Mouse (Mus musculus): ENCODE data around the gene Ogt. TPM values are rescaled to one million over a fixed set of nuclear protein-coding genes. Genes with fewer than 3 reads are reported as not detected.

Gene Ogt
- polyA plus RNA-seq (2015; fragmentation: Nextera tagmentation; extraction: Ambion mirVana): 85.8 and 109 TPM in 2 replicates

GRCm38 (mm10) chrX:101639741-101640166 lies at the start of gene Ogt:
Ogt (plus strand) TSS chrX:101640060.

GRCm38 (mm10) chrX:101733828-101734319 lies 94.0 kb downstream of the Ogt start, which contains the start of gene Cxcr3:
Cxcr3 (minus strand) TSS chrX:101734269.

Other genes with a start within 250 kb of the Ogt start
- 82.7 and 94.5 TPM in 2 replicates for gene Zmym3, start 219.2 kb upstream of the Ogt start, polyA plus RNA-seq (2015; fragmentation: Nextera tagmentation; extraction: Ambion mirVana)
- gene Nono, start 210.7 kb upstream of the Ogt start, polyA plus RNA-seq (2015; fragmentation: Nextera tagmentation; extraction: Ambion mirVana): 137 and 153 TPM in 2 replicates
- 0.66 and 0.98 TPM in 2 replicates for gene Itgb1bp2, start 191.0 kb upstream of the Ogt start, polyA plus RNA-seq (2015; fragmentation: Nextera tagmentation; extraction: Ambion mirVana)
- gene Taf1, start 107.3 kb upstream of the Ogt start, polyA plus RNA-seq (2015; fragmentation: Nextera tagmentation; extraction: Ambion mirVana): 11.5 and 11.6 TPM in 2 replicates
- gene Cxcr3, start 94.2 kb downstream of the Ogt start, polyA plus RNA-seq (2015; fragmentation: Nextera tagmentation; extraction: Ambion mirVana): 0.19 TPM in 1 of 2 replicates, not detected in the other
- 0.10 TPM in 1 of 2 replicates, not detected in the other for gene Gm4779, start 154.4 kb downstream of the Ogt start, polyA plus RNA-seq (2015; fragmentation: Nextera tagmentation; extraction: Ambion mirVana)
- gene 8030474K03Rik, start 154.6 kb downstream of the Ogt start, polyA plus RNA-seq (2015; fragmentation: Nextera tagmentation; extraction: Ambion mirVana): not detected in 2 replicates
- gene Nhsl2, start 209.3 kb downstream of the Ogt start, polyA plus RNA-seq (2015; fragmentation: Nextera tagmentation; extraction: Ambion mirVana): 4.8 and 5.5 TPM in 2 replicates